Mouse (Mus musculus): ENCODE data around the gene Baiap2l2. TPM values are rescaled to one million over a fixed set of nuclear protein-coding genes. Genes with fewer than 3 reads are reported as not detected.

The Baiap2l2 gene
- 0.14 and 0.18 TPM in 2 replicates for polyA plus RNA-seq (2012; rRNA removed)

- Histone ChIP-seq H3K27ac (ENCODE audit: insufficient read depth, low read length) (no peak within 1 kb of the TSS), H3K27me3 (ENCODE audit: control insufficient read depth, insufficient read depth, low read length) (no peaks in the 10 kb centered on the region), H3K4me1 (ENCODE audit: control insufficient read depth, insufficient read depth, insufficient read length) (peaks cover 5% of the 10 kb centered on the region; the same call in 1 of the 2 replicates), H3K4me3 (ENCODE audit: extremely low read depth, insufficient read depth, insufficient read length) (no peak within 1 kb of the TSS), H3K36me3 (ENCODE audit: control insufficient read depth, insufficient read depth, low read length) (peaks cover 3% of the 10 kb centered on the region; the same call in 1 of the 2 replicates)
- WGBS: 87% methylated on average over 10 of the region's 10 CpGs
- no peak for DNase-seq (ENCODE audit: low read depth in 1 of 2, low spot score in 2 of 2)
- TF ChIP-seq POLR2A (IDR thresholded peaks at IDR 0.05; ENCODE audit: low read depth, low read length): no peak
- TF ChIP-seq CTCF (IDR thresholded peaks at IDR 0.05; ENCODE audit: extremely low read depth, insufficient read depth, insufficient read length, insufficient replicate concordance): no peak
Observed at GRCm38 (mm10) chr15:79285399-79285798, at the start of gene Baiap2l2. TSS of gene Baiap2l2 (minus strand) at chr15:79285537.

GRCm38 (mm10) chr15:79333409-79333808 lies 48.1 kb upstream of the Baiap2l2 start:
- DNase-seq (ENCODE audit: low read depth in 1 of 2, low spot score in 2 of 2): no peak
- no peak for TF ChIP-seq CTCF (IDR thresholded peaks at IDR 0.05; ENCODE audit: extremely low read depth, insufficient read depth, insufficient read length, insufficient replicate concordance)
- no peak for TF ChIP-seq POLR2A (IDR thresholded peaks at IDR 0.05; ENCODE audit: low read depth, low read length)

DNA sequence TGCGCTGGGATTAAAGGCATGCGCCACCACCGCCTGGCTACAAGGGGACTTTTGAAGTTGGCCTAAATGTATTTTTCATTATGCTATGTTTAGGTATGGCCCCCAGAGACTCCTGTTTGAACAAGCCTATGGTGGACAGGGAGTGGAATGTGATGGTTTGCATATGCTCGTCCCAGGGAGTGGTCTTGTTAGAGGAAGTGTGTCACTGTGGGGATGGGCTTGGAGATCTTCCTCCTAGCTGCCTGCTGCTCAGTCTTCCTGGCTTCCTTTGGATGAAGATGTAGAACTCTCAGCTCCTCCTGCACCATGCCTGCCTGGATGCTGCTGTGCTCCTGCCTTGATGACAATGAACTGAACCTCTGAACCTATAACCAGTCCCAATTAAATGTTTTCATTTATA lies 45.2 kb upstream of the Baiap2l2 start:
- no peak overlapping the region for H3K4me3 ChIP-seq (ENCODE audit: extremely low read depth, insufficient read depth, insufficient read length)
- H3K27ac ChIP-seq (ENCODE audit: insufficient read depth, low read length): no peak overlapping the region
- H3K27me3 ChIP-seq (ENCODE audit: control insufficient read depth, insufficient read depth, low read length): no peaks in the 10 kb centered on the region
- WGBS: 63% methylated on average over 4 of the region's 4 CpGs
- no peaks in the 10 kb centered on the region for H3K36me3 ChIP-seq (ENCODE audit: control insufficient read depth, insufficient read depth, low read length)
- H3K4me1 ChIP-seq (ENCODE audit: control insufficient read depth, insufficient read depth, insufficient read length): peaks cover 10% of the 10 kb centered on the region; the same call in 1 of the 2 replicates
- DNase-seq (ENCODE audit: low read depth in 1 of 2, low spot score in 2 of 2): no peak
- no peak for TF ChIP-seq CTCF (IDR thresholded peaks at IDR 0.05; ENCODE audit: extremely low read depth, insufficient read depth, insufficient read length, insufficient replicate concordance)
- no peak for TF ChIP-seq POLR2A (IDR thresholded peaks at IDR 0.05; ENCODE audit: low read depth, low read length)

More at GRCm38 (mm10) chr15:79333409-79333808, 48.1 kb upstream of the Baiap2l2 start:
- H3K36me3 ChIP-seq (ENCODE audit: control insufficient read depth, insufficient read depth, low read length): no peaks in the 10 kb centered on the region
- H3K27ac ChIP-seq (ENCODE audit: insufficient read depth, low read length): no peak overlapping the region
- no peak overlapping the region for H3K4me3 ChIP-seq (ENCODE audit: extremely low read depth, insufficient read depth, insufficient read length)
- peaks cover 4% of the 10 kb centered on the region; the same call in 1 of the 2 replicates for H3K4me1 ChIP-seq (ENCODE audit: control insufficient read depth, insufficient read depth, insufficient read length)
- 82% methylated on average over 4 of the region's 4 CpGs for WGBS
- H3K27me3 ChIP-seq (ENCODE audit: control insufficient read depth, insufficient read depth, low read length): no peaks in the 10 kb centered on the region

GRCm38 (mm10) chr15:79329979-79330363 lies 44.6 kb upstream of the Baiap2l2 start:
- WGBS: 90% methylated on average over 6 of the region's 6 CpGs
- H3K4me1 ChIP-seq (ENCODE audit: control insufficient read depth, insufficient read depth, insufficient read length): peaks cover 6% of the 10 kb centered on the region; the same call in 1 of the 2 replicates
- no peak for DNase-seq (ENCODE audit: low read depth in 1 of 2, low spot score in 2 of 2)
- no peak overlapping the region for H3K4me3 ChIP-seq (ENCODE audit: extremely low read depth, insufficient read depth, insufficient read length)
- TF ChIP-seq CTCF (IDR thresholded peaks at IDR 0.05; ENCODE audit: extremely low read depth, insufficient read depth, insufficient read length, insufficient replicate concordance): no peak
- no peak for TF ChIP-seq POLR2A (IDR thresholded peaks at IDR 0.05; ENCODE audit: low read depth, low read length)
- no peak overlapping the region for H3K27ac ChIP-seq (ENCODE audit: insufficient read depth, low read length)
- no peaks in the 10 kb centered on the region for H3K36me3 ChIP-seq (ENCODE audit: control insufficient read depth, insufficient read depth, low read length)
- no peaks in the 10 kb centered on the region for H3K27me3 ChIP-seq (ENCODE audit: control insufficient read depth, insufficient read depth, low read length)

- Histone ChIP-seq H3K4me1 (ENCODE audit: control insufficient read depth, insufficient read depth, insufficient read length) (peaks cover 7% of the 10 kb centered on the region; the same call in 1 of the 2 replicates), H3K27me3 (ENCODE audit: control insufficient read depth, insufficient read depth, low read length) (no peaks in the 10 kb centered on the region), H3K4me3 (ENCODE audit: extremely low read depth, insufficient read depth, insufficient read length) (no peak overlapping the region), H3K36me3 (ENCODE audit: control insufficient read depth, insufficient read depth, low read length) (no peaks in the 10 kb centered on the region), H3K27ac (ENCODE audit: insufficient read depth, low read length) (no peak overlapping the region)
- WGBS: 94% methylated on average over 6 of the region's 6 CpGs
- TF ChIP-seq CTCF (IDR thresholded peaks at IDR 0.05; ENCODE audit: extremely low read depth, insufficient read depth, insufficient read length, insufficient replicate concordance) (no peak), POLR2A (IDR thresholded peaks at IDR 0.05; ENCODE audit: low read depth, low read length) (no peak)
- DNase-seq (ENCODE audit: low read depth in 1 of 2, low spot score in 2 of 2): no peak
Observed at GRCm38 (mm10) chr15:79329346-79329978, 44.1 kb upstream of the Baiap2l2 start.

DNA sequence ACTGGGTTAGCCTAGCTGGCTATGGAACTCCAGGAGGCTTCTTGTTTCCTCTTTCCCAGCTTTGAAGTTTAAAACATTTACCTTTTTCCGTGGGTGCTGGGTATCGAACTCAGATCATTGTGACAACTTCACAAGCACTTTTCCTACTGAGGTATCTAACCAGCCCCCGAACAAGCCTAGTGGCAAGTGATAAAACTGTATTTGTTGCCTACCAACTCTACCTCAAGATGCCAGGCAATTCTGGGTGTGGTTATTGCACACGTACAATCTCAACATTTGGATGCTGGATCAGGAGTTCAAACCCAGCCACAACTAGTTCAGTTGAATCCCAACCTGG lies 43.6 kb upstream of the Baiap2l2 start:
- TF ChIP-seq POLR2A (IDR thresholded peaks at IDR 0.05; ENCODE audit: low read depth, low read length) (no peak), CTCF (IDR thresholded peaks at IDR 0.05; ENCODE audit: extremely low read depth, insufficient read depth, insufficient read length, insufficient replicate concordance) (no peak)
- no peak overlapping the region for H3K27ac ChIP-seq (ENCODE audit: insufficient read depth, low read length)
- no peak for DNase-seq (ENCODE audit: low read depth in 1 of 2, low spot score in 2 of 2)
- WGBS: 79% methylated on average over 4 of the region's 4 CpGs
- no peaks in the 10 kb centered on the region for H3K36me3 ChIP-seq (ENCODE audit: control insufficient read depth, insufficient read depth, low read length)
- H3K27me3 ChIP-seq (ENCODE audit: control insufficient read depth, insufficient read depth, low read length): no peaks in the 10 kb centered on the region
- no peak overlapping the region for H3K4me3 ChIP-seq (ENCODE audit: extremely low read depth, insufficient read depth, insufficient read length)
- peaks cover 12% of the 10 kb centered on the region; the same call in 1 of the 2 replicates for H3K4me1 ChIP-seq (ENCODE audit: control insufficient read depth, insufficient read depth, insufficient read length)
